Mouse (Mus musculus) embryonic fibroblast, embryonic 13.5 days (primary cell): ENCODE results near the gene Hist1h2bj.

Source experiments
- CTCF ChIP-seq: IDR thresholded peaks from 2 replicates; pipeline ENCODE4 v1.5.1; 2011; ENCODE audit warnings: mild to moderate bottlenecking, control low read depth, low read length, moderate library complexity, borderline replicate concordance; ENCODE audit not compliant: insufficient read depth
- POLR2A ChIP-seq: IDR thresholded peaks from 2 replicates; pipeline ENCODE4 v1.6.1; 2011; ENCODE audit warnings: low read depth, mild to moderate bottlenecking, control low read depth, low read length, moderate library complexity

- TF ChIP-seq CTCF (no peak), POLR2A (no peak)
Measured at GRCm38 (mm10) chr13:22051523-22051859, 8.5 kb downstream of the Hist1h2bj start.
